Comparison of ENCODE assay signal across 18 mouse cellular contexts in genomic region chr5:117530991-117531390, GRCm38 (mm10).
"Had no signal": no experiment of that assay in that cellular context is flagged by ENCODE, and none has a peak within 500 bp of the region (broad histone marks: within the 10 kb centered on the region; RNA-seq: fewer than 3 reads in every experiment).

No protein-coding gene starts in this region.

- ATAC-seq: intestine, postnatal 0 days; liver, postnatal 0 days; lung, postnatal 0 days; midbrain, embryonic 15.5 days had no signal

- H3K9me3 ChIP-seq: limb, embryonic 12.5 days; limb, embryonic 15.5 days; midbrain, embryonic 12.5 days; midbrain, embryonic 15.5 days had no signal

- H3K36me3 ChIP-seq: limb, embryonic 12.5 days; limb, embryonic 15.5 days; midbrain, embryonic 12.5 days; midbrain, embryonic 15.5 days had no signal

- H3K9ac ChIP-seq: limb, embryonic 12.5 days; limb, embryonic 15.5 days; liver, embryonic 14.5 days; liver, postnatal 0 days; lung, embryonic 14.5 days; midbrain, embryonic 12.5 days; midbrain, embryonic 15.5 days had no signal

- H3K4me2 ChIP-seq: limb, embryonic 12.5 days; limb, embryonic 15.5 days; liver, embryonic 11.5 days; lung, embryonic 14.5 days; midbrain, embryonic 12.5 days; midbrain, embryonic 15.5 days had no signal

- H3K27me3 ChIP-seq: midbrain, embryonic 15.5 days had no signal

- H3K4me3 ChIP-seq: layer of hippocampus, adult 2 months; limb, embryonic 12.5 days; limb, embryonic 15.5 days; midbrain, embryonic 12.5 days; midbrain, embryonic 15.5 days had no signal

- DNase-seq: kidney, adult 2 months; layer of hippocampus, adult 9-11 months; liver, postnatal 0 days; lung, embryonic 14.5 days; right cerebral cortex, postnatal 25 days; spleen, adult 18-20 months; thymus, adult 18-20 months; thymus, postnatal 36 days had no signal

- H3K27ac ChIP-seq: layer of hippocampus, adult 2 months; limb, embryonic 12.5 days; limb, embryonic 15.5 days; liver, embryonic 14.5 days; macrophage; midbrain, embryonic 12.5 days; midbrain, embryonic 15.5 days had no signal
